Mouse (Mus musculus) ovary, adult 18-20 months (tissue): ENCODE results near the gene Shmt2.

ENCODE experiments used
- DNase-seq: peaks from one replicate; pipeline ENCODE4 v3.0.0; 2022; ENCODE audit warnings: low spot score, mixed read lengths

The Shmt2 gene

DNA sequence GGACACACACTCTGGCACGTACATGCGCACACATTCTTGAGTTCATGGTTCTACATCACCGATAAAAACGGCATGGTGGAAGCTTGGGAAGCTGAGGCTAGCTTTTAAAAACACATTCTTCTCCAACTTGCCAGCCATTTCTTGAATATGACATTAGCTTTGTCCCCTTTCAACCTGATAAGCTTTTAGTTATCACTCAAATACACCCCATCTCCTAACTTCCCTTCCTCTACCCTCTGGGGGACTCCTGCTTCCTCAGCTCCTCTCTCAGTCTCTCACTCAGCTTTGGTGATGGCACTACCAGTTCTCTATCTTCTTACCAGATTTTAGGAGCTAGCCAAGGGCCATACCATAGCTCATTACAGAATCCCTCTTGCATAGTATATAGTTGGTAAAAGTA, 47.1 kb downstream of the Shmt2 start:
- DNase-seq: no peak

DNA sequence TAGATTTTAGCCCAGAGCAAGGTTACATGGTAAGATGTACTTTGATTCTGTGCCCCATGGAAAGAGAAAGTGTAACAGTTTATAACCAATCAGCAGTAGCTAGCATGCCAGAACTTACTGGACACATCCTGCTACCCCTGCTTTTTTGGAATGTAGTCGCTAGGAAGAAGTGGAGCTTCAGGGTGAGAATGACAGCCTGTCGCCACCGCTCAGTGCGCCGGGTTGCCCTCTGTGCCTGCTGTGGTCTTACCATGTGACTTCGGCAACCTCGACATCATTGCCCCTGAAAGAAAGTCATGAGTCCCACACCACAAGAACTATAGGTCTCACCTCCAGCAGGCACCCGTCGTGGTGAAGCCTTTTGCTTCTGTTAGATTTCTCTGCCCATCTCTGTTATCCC, 49.5 kb downstream of the Shmt2 start:
- DNase-seq: no peak

DNA sequence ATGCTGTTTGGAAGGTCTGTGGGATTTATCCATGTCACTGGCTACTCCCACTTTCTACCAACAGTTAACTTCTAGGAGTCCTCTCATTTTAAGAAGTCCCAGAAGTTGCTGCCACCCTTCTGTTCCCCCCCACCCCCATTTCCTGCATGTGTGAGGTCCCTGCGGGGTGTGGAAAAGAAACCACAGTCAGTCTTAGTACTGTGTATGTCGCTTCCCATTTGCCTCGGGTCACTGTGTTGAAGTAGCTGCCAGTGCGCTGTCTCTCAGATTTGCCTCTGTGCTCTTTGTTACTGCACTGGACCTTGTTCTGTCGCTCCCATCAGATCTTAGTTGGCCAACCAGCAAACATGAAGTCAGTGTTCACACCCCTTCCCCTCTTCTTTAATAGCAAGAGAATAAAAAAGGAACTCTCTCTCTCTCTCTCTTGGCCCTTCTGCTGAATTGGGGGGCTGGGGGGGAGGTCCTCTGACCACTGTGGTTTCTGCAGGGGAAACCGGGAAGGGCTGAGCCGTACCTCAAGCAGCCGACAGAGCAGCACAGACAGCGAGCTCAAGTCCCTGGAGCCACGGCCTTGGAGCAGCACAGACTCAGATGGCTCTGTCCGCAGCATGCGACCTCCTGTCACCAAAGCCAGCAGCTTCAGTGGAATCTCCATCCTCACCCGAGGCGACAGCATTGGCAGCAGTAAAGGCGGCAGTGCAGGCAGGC, 50.8 kb downstream of the Shmt2 start:
- no peak for DNase-seq
